Mouse (Mus musculus) small intestine, adult 2 months (tissue): Measurements from ENCODE around the gene Phykpl.
"Not testable (repeated sequence)": the region's sequence is repeated elsewhere in the genome, so short reads cannot be mapped to it uniquely, and the experiment has no call there.

ENCODE experiments used
- CTCF ChIP-seq: fragments of 200-500 bp; IDR thresholded peaks from 2 replicates; pipeline ENCODE4 v1.5.1; 2012; ENCODE audit warnings: low read depth, mild to moderate bottlenecking, control low read depth, inconsistent platforms, low read length, moderate library complexity, mixed read lengths; ENCODE audit not compliant: insufficient replicate concordance, insufficient read length; ENCODE audit errors: extremely low read depth
- POLR2A ChIP-seq: fragments of 200-500 bp; IDR thresholded peaks from 2 replicates; pipeline ENCODE4 v1.6.1; 2012; ENCODE audit warnings: low read depth, mild to moderate bottlenecking, control low read depth, inconsistent platforms, low read length, moderate library complexity

- not testable (repeated sequence) for TF ChIP-seq POLR2A, CTCF
These were observed 48.6 kb downstream of the Phykpl start for GRCm38 (mm10) chr11:51633200-51633599.
